Mouse (Mus musculus): Measurements from ENCODE around the gene Lsamp.

GRCm38 (mm10) chr16:41974866-41975719, 1990.9 kb downstream of the Lsamp start:
- TF ChIP-seq CTCF (IDR thresholded peaks at IDR 0.05): no peak
- TF ChIP-seq EP300 (IDR thresholded peaks at IDR 0.05): no peak
